Mouse (Mus musculus): ENCODE measurements around the gene Rassf2.

Rassf2 gene

DNA sequence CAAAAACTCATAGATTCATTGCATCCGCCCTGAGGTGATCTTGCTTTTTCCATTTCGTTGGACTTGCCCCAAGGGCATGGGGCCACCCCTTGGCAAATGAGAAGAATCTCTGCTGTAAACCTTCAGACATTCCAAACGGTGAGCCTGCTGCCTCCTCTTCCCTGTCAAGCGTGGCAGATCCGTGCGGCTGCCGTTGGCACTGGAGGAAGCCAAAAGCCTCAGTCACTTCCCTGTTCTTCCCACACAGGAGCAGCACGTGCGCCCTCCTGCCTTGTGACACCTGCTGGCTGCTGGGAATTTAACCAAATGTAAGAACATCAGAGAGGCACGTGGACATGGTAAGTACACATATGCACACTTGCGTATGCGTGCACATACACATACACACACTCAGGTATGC lies 34.3 kb downstream of the Rassf2 start:
- ChIA-PET CTCF (interaction anchor here in 2 of 4 experiments (1.0 to 1.5 kb wide), 2 partner anchors 13 to 140 kb away, joined by 4 to 6 read pairs; no protein-coding TSS in a partner anchor), POLR2A (interaction anchor here in 2 of 4 experiments (0.9 to 2.7 kb wide), 6 partner anchors 13 to 160 kb away, joined by 3 to 7 read pairs (median 3); partner anchors contain the start of genes Prn (in 1 of the 2) and Prnp (in 1 of the 2))

DNA sequence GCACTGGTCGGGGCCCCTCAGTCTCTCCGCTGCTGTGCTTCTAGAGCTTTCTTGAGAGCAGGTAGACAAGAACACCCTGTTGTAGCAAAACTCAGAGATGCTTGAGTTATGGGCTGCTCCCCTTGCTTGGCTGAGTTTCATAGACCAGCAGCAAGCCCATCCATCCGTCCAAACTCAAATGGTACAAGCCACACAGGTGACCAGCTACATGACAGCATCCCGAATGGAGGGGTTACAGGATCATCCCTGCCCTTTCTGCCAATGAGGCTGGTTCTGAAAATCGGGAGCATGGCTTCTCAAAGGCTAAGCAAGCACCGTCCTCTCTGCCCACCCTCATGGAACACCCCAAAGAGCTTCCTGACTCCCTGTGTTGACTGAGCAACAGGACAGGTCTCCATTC lies 35.1 kb downstream of the Rassf2 start:
- ChIA-PET POLR2A (interaction anchor here in 2 of 4 experiments (1.3 to 2.9 kb wide), 5 partner anchors 13 to 161 kb away, joined by 3 to 11 read pairs (median 3); partner anchors contain the start of genes Prn (in 1 of the 2), Prnp (in 1 of the 2) and Rassf2 (in 1 of the 2)), CTCF (interaction anchor here in 1 of 4 experiments (1.1 to 1.4 kb wide), 2 partner anchors 13 to 69 kb away, joined by 3 to 4 read pairs; no protein-coding TSS in a partner anchor)

DNA sequence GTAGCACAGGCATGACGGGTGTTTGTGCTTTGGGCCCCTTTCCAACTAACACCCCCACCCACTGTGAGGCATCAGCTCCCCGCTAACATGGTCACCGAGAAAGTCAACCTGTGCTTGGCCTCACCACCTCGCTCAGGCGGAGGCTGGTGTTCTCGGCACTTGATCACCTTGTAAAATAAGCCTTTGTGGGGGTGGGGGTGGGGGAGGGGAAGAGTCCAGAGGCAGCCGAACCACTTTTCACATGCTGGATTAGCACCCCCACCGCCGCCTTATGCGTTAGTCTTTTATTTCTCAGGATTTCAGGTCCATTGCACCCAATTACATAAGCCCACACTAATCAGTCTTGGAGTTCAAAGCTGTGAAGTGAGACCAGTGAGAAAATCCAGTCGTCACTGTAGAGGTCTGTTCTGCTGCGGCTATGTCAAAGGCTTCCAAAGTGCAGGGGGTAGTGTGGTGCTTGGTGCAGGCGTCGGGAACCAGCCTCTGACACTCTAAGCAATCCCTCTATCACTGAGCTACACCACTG lies 36.4 kb downstream of the Rassf2 start:
- ChIA-PET POLR2A (interaction anchor here in 3 of 4 experiments (0.5 to 2.9 kb wide), 8 partner anchors 11 to 244 kb away, joined by 3 to 11 read pairs (median 3); partner anchors contain the start of gene Rassf2 (in 1 of the 3)), CTCF (no interaction called here)

DNA sequence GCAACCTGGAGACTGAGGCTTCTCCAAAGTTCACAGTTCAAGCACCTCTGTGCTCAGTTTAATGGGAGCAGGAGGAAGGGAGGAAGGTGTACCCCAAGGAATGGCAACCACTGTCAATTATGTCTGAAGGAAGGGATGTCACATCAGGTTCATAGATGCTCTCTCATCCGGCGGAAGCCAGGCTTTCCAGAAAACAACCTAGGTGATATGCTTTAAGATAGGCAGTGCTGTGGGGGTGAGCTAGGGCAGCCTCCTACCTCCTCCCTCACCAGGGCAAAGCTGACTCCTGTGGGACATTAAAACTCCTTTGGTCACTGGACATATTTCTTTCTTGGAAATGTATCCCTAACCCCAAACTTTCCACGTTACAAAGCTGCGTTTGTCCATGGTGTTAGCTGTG lies 36.9 kb downstream of the Rassf2 start:
- POLR2A ChIA-PET = interaction anchor here in 2 of 4 experiments (0.7 to 2.9 kb wide), 6 partner anchors 11 to 243 kb away, joined by 3 to 11 read pairs (median 4); partner anchors contain the start of gene Rassf2 (in 1 of the 2)
- CTCF ChIA-PET = interaction anchor here in 2 of 4 experiments (0.6 to 1.5 kb wide), 2 partner anchors 11 to 938 kb away, joined by 4 read pairs; no protein-coding TSS in a partner anchor

DNA sequence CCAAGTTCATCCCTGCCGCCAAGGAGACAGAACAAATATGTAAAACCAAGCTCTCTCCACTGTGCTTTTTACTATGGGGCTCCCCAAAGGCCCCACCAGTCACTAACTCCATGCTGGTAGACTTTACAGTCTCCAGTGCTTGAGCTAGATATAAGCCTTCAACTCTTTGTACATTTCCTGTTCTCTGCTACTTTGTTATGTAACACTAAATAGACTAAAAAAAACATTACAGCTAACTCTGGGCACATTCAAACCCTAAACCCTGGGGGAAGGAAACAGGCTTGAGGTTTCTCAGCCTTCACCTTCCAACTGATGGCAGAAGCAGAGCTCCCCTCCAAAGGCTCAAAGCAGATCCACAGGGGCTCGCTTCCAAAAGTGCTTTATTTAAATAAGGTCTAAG lies 37.6 kb downstream of the Rassf2 start:
- ChIA-PET CTCF (interaction anchor here in 3 of 4 experiments (0.6 to 1.5 kb wide), 4 partner anchors 10 to 937 kb away, joined by 3 to 4 read pairs (median 4); no protein-coding TSS in a partner anchor), POLR2A (interaction anchor here in 3 of 4 experiments (0.6 to 2.9 kb wide), 7 partner anchors 10 to 841 kb away, joined by 3 to 11 read pairs (median 4); partner anchors contain the start of gene Rassf2 (in 1 of the 3))

DNA sequence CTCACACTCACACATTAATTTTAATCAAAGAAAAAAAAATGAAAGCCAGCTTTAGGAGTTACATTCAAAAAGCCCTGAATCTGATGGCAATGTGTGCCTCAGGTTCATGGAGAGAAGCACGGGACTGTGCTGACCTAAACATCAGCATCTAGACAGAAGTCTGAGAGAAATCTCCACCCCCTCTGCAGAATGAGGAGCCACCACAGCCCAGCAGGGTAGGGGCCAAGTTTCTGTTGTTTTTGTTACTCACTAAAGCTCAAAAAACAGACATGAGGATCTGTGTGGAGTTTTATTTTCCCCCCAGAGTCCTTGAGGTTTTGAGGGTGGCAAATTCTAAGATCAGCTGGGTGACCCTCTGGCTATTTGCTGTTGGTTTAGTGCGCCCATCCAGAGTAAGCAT lies 41.5 kb downstream of the Rassf2 start:
- CTCF ChIA-PET = interaction anchor here in 3 of 4 experiments (0.6 to 2.1 kb wide), 5 partner anchors 123 to 164 kb away, joined by 3 to 7 read pairs (median 3); no protein-coding TSS in a partner anchor
- POLR2A ChIA-PET = interaction anchor here in 2 of 4 experiments (0.6 to 1.3 kb wide), 5 partner anchors 32 to 223 kb away, joined by 3 read pairs; no protein-coding TSS in a partner anchor

DNA sequence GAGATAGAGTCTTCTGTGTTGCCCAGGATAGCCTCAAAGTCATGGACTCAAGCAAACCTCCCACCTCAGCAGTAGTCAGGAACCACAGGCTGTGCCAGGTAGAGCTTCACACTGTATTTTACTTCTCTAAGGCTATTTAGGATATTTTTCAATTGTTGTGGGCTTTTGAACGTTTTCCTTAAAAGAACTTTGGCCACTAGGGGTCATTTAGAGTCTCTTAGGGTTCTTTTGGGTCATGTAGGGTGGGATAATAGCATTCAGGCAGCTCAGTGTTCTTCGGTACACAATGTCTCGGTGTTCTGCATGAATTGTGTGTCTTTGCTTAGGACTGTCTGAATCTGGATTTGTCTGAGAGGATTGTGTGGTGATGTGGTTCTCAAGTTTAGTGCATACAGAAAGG lies 42.1 kb downstream of the Rassf2 start:
- ChIA-PET CTCF (interaction anchor here in 3 of 4 experiments (0.7 to 2.1 kb wide), 5 partner anchors 123 to 148 kb away, joined by 3 to 7 read pairs (median 3); no protein-coding TSS in a partner anchor), POLR2A (interaction anchor here in 2 of 4 experiments (0.9 to 1.3 kb wide), 4 partner anchors 32 to 148 kb away, joined by 3 read pairs; no protein-coding TSS in a partner anchor)

DNA sequence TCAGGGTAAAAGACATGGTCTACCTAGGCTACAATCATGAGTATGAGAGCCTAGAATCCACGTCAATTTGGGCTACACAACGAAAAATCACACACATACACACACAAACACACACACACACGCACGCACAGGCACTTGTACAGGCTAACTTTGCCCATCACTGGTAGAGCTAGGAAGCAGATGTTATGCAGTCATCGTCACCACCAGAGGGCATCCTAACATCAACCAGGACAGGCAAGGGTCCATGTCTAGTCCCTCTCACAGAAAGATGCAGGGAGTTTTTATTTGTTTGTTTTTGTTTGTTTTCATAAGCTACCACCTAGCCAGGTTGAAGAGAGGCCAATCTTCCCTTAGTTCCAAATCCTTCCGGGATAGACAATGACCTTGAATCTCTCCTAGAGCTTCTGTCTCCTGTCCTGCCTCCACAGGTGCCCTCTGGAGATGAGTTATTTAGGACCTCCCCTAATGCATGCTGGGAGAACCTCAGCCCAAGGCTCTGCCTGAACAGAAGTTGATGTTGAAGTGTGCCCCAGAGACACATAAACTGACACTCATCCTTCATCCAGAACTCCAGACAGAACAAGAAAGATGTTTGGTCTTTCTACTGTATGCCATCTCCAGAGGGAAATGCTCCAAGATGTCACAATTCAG lies 47.4 kb downstream of the Rassf2 start:
- CTCF ChIA-PET = interaction anchor here (0.5 to 4.1 kb wide), 41 partner anchors 10 to 1089 kb away, joined by 3 to 30 read pairs (median 4); partner anchors contain the start of genes Rassf2 (in 2 of the 4) and Prnd (in 1 of the 4)
- POLR2A ChIA-PET = interaction anchor here in 3 of 4 experiments (0.6 to 3.2 kb wide), 15 partner anchors 10 to 486 kb away, joined by 3 to 10 read pairs (median 4); partner anchors contain the start of genes Prn (in 1 of the 3) and Prnp (in 1 of the 3)

DNA sequence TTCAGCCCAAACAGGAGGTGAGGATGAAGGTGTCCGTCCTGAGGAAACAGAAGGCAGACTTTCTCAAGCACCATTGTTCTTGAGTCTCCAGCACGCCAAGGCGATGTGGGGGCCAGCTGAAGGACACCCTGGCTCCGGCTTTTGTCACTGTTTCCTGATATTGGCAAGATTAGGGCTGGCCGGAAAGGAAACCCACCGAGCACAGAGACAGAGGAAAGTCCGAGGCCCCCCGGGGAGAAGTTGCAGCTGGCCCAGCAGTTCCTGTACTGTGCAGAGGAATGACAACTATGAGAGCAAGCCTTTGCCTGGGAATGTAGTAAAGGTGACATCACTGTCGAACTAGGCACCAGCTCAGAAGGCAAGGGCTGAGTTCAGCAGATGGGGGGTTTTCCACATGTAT lies 49.2 kb downstream of the Rassf2 start:
- ChIA-PET CTCF (interaction anchor here (0.6 to 4.1 kb wide), 6 partner anchors 133 to 258 kb away, joined by 3 to 27 read pairs (median 4); no protein-coding TSS in a partner anchor), POLR2A (interaction anchor here in 2 of 4 experiments (0.6 to 3.2 kb wide), 9 partner anchors 14 to 258 kb away, joined by 3 to 10 read pairs (median 4); partner anchors contain the start of gene Rassf2 (in 1 of the 2))

DNA sequence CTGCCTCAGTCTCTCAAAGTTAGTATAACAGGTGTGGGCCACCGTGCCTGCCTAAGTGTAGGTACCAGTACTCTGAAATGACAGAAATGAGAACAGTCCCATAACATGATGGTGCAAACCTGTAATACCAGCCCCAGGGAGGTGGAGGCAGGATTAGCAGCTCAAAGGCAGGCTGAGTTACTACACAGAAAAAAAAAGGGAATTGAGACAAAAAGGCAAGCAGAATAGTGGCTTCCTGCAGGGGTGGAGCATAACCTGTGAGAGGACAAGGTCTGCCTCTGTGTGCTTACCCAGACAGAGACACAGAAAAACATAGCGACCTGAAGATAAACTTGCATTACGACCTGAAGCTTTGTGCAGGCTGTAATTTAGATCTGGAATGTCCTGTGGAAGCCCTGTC lies 53.4 kb downstream of the Rassf2 start:
- ChIA-PET POLR2A (interaction anchor here in 1 of 4 experiments (0.6 to 1.1 kb wide), 2 partner anchors 59 to 66 kb away, joined by 3 to 4 read pairs; no protein-coding TSS in a partner anchor), CTCF (interaction anchor here in 2 of 4 experiments (0.7 to 1.5 kb wide), 6 partner anchors 14 to 431 kb away, joined by 3 to 4 read pairs (median 4); partner anchors contain the start of gene Rassf2 (in 1 of the 2))

DNA sequence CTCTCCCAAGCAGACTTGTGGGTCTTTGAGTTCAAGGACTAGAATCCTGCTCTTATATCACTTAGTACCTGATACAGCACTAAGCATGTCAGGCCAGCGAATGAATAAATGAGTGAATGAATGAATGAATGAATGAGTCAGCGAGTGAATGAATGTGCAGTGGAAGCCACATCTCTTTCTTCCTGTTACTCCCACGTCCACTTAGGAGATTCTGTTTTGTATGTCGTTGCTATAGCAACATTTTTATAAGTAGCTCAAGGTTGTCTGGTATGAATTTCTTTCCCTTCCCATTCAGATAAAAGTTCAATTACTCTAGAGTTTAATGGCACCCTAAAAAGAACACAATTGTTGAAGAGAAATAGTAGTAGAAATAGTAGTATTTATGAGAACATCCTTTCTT lies 59.0 kb downstream of the Rassf2 start:
- ChIA-PET POLR2A (interaction anchor here in 3 of 4 experiments (0.6 to 1.7 kb wide), 4 partner anchors 7 to 221 kb away, joined by 3 to 8 read pairs (median 4); no protein-coding TSS in a partner anchor), CTCF (interaction anchor here in 1 of 4 experiments (1.0 kb wide), 1 partner anchor 128 kb away, joined by 3 read pairs; no protein-coding TSS in a partner anchor)

DNA sequence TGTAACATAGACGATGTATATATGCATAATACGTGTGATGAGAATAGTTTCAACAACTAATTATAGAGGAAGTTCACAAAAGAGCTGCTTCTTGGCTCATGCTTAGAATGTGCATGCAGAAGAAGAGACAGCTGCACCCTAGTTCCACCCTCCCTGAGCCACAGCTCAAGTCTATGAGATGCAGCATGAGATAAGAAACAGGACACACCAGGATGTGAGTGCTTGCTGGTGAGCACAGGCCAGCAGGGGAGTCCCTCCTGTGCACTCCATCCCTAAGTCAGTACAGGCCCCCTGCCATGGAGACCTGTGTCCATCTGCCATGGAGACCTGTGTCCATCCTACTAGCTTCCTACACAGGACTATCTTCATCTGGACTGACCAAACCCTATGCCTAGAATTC lies 59.5 kb downstream of the Rassf2 start:
- ChIA-PET POLR2A (interaction anchor here in 3 of 4 experiments (0.6 to 1.7 kb wide), 4 partner anchors 8 to 220 kb away, joined by 3 to 8 read pairs (median 4); no protein-coding TSS in a partner anchor), CTCF (interaction anchor here in 2 of 4 experiments (0.6 to 1.0 kb wide), 3 partner anchors 65 to 269 kb away, joined by 3 to 4 read pairs (median 3); no protein-coding TSS in a partner anchor)

DNA sequence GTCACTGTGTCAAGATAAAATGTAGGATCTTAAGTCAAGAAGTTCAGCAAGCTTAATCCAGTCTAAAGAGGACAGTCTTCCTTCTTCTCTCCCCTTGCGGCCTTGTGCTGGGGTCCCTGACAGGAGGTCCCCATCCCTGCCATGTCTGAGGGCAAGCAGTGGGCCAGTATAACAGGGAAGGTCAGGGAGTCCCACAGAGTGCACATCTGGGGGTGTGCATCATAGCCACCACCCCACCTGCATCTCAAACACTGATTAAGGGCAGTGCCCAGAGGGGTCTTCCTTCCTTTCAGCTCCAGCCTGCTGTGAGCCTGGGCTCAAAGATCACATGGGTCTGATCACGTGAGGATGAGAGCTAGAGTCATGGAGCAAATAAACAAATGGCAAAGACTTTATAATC lies 68.4 kb downstream of the Rassf2 start:
- POLR2A ChIA-PET = interaction anchor here in 1 of 4 experiments (3.3 kb wide), 1 partner anchor 9 kb away, joined by 8 read pairs; no protein-coding TSS in a partner anchor
- CTCF ChIA-PET = interaction anchor here in 1 of 4 experiments (1.0 kb wide), 1 partner anchor 12 kb away, joined by 3 read pairs; no protein-coding TSS in a partner anchor

DNA sequence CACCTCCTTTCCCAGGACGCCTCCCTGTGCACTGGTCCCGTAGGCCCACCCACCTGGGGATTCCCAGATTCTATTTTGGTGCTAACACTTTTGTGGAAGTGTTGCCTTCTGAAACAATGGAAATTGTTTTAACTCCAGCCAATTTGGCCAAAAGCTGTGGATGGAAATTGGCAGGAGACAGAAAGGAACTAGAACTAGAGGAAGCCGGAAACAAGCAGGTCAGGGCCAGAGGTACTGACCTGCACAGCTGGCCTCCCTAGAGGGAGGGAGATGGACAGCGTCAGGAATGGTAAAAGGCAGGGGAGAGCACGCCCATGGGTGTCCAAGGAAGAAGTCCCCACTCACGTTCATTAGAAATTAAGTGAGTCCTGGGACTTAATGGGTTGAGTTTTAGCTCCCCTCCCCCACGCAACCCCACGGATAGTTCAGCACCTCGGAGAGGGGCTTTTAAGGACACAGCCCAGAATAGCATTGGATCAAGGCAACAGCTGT lies 72.3 kb downstream of the Rassf2 start:
- CTCF ChIA-PET = interaction anchor here in 3 of 4 experiments (0.8 to 1.7 kb wide), 5 partner anchors 25 to 903 kb away, joined by 3 to 4 read pairs (median 3); no protein-coding TSS in a partner anchor
- POLR2A ChIA-PET = interaction anchor here in 2 of 4 experiments (1.1 to 3.5 kb wide), 6 partner anchors 24 to 166 kb away, joined by 3 to 10 read pairs (median 4); no protein-coding TSS in a partner anchor

DNA sequence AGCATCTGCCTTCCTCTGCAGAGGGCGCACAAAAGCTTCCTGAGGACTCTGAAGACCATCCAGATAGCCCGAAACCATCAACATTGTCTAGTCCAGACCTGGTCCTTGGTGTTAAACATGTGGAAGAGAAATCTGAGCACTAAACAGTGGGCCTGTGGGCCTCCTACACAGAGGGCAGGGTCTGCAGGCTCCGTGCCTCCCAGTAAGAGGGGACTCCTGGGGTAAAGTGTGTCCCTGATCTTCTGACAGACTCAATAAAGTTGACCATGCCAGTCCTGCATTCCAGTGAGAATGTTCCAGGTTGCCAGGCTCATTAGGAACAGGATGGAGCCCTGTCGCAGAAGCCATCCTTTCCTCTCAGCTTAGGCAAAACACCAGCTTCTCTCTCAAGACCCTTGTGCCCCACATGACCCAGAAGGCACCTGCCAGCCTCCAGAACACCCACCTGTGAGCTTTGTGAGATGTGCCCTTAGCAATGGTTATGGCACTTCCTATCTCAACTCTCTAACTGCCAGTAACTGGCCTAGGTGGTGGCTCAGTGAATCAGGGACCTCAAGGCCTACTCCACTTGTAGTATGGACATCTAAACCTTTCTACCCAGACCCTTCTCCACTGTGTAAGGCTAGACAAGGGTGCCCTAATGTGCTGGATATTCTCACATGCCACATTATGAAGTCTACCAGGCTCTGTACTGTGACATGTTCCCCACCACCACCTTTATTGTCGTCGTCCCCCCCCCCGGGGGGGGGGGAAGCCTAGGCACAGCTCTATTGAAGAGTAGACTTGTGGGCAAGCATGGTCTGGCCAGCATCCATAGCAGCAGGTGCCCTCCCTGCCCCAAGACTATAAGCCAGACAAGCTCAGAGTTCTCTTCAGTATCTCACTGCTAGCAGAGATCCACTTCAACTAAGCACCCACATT lies 73.5 kb downstream of the Rassf2 start:
- CTCF ChIA-PET = interaction anchor here in 3 of 4 experiments (0.6 to 1.7 kb wide), 6 partner anchors 17 to 306 kb away, joined by 3 to 4 read pairs (median 3); partner anchors contain the start of genes Cds2 (in 1 of the 3), Prn (in 1 of the 3) and Prnp (in 1 of the 3)
- POLR2A ChIA-PET = interaction anchor here in 3 of 4 experiments (0.7 to 3.5 kb wide), 11 partner anchors 21 to 1940 kb away, joined by 3 to 10 read pairs (median 3); partner anchors contain the start of gene Rassf2 (in 1 of the 3)

DNA sequence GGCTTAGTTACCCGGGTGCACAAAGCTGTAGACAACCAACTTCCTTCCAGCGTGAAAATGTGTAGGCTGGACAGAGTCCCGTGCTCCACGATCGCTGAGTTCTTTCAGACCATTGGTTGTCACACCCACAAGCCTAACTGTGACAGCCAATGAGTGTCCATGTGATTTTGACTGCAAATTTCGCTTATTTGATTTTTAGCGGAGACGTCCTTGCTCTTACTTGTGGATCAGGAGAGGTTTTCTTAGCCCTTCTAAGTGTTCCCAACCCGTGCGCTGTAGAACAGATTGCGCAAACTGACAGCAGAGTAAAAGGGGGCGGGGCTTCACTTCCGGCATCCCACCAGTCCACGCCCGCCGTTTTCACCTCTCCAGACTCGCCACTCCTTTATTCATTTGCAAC lies 74.8 kb downstream of the Rassf2 start:
- POLR2A ChIA-PET = no interaction called here
- CTCF ChIA-PET = no interaction called here
